Mouse (Mus musculus) brain, embryonic 14.5 days (tissue): ENCODE data around the gene Bcr.

Experiments
- CTCF ChIP-seq: fragments of 200-500 bp; IDR thresholded peaks from 2 replicates; pipeline ENCODE4 v1.5.1; 2012; ENCODE audit warnings: inconsistent platforms, mild to moderate bottlenecking, moderate library complexity, borderline replicate concordance; ENCODE audit not compliant: insufficient read depth, insufficient read length; ENCODE audit errors: extremely low read depth
- POLR2A ChIP-seq: fragments of 200-500 bp; IDR thresholded peaks from 2 replicates; pipeline ENCODE4 v1.6.1; 2012; ENCODE audit warnings: mild to moderate bottlenecking, inconsistent platforms, borderline replicate concordance; ENCODE audit not compliant: poor library complexity, insufficient read depth, insufficient read length, severe bottlenecking; ENCODE audit errors: extremely low read depth

DNA sequence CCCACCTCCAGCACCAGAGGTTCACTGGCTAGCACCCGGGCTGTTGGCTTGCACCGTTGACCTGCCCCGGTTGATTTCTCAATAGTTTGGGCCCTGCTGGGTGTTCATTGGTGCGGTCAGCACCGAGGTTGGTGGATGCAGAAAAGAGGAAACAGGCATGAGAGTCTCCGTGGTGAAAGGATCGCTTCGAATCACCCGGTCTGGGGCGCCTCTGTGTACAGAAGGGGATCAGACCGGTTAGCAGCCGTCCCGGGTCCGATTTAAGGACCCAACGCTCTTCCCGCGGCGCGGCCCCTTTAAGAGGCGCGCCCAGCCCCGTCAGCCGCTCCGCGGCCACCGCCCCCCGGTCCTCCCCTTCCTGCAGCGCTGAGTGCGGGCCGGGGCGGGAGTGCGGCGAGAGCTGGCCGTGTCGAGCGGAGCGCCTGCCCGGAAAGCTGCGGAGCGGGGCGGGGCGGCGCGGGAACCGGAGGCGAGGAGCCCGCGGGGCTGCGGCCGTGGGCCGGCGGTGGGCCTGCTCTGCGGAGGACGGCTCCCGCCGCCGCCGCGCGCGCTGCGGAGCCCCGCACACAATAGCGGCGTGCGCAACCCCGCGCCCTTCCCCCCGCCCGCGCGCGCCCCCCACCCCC is at the start of gene Bcr:
- TF ChIP-seq POLR2A (peak; percentile 91), CTCF (no peak)
